Mouse (Mus musculus) stomach, embryonic 16.5 days (tissue): Measurements from ENCODE around the gene Igdcc3. TPM values are rescaled to one million over a fixed set of nuclear protein-coding genes. Genes with fewer than 3 reads are reported as not detected.

Experiments
- ATAC-seq: fragments of 200-750 bp; cut with Nextera tagmentation; 2 replicates; pipeline ENCODE4 v1.8.0; 2017; ENCODE audit warnings: moderate number of reproducible peaks, moderate TSS enrichment; ENCODE audit not compliant: insufficient read depth, low FRiP score
- H3K27ac ChIP-seq: fragments of 300-500 bp; sonication (generic); 2 replicates; pipeline ENCODE4 v1.5.1; 2014; ENCODE audit warnings: low read length
- H3K27me3 ChIP-seq: fragments of 300-500 bp; sonication (generic); 2 replicates; pipeline ENCODE4 v1.6.1; 2014; ENCODE audit warnings: low read length, control low read depth, mixed read lengths; ENCODE audit not compliant: control insufficient read depth, insufficient read depth
- H3K36me3 ChIP-seq: fragments of 300-500 bp; sonication (generic); 2 replicates; pipeline ENCODE4 v1.6.1; 2014; ENCODE audit warnings: low read length; ENCODE audit not compliant: control insufficient read depth, insufficient read depth
- H3K4me1 ChIP-seq: fragments of 300-500 bp; sonication (generic); 2 replicates; pipeline ENCODE4 v1.6.1; 2014; ENCODE audit warnings: low read length, control low read depth, mixed read lengths; ENCODE audit not compliant: control insufficient read depth, insufficient read depth
- H3K4me2 ChIP-seq: fragments of 300-500 bp; sonication (generic); 2 replicates; pipeline ENCODE4 v1.6.1; 2014; ENCODE audit warnings: low read depth, low read length, mixed read lengths
- H3K4me3 ChIP-seq: fragments of 300-500 bp; sonication (generic); replicated peaks from 2 replicates; pipeline ENCODE4 v1.5.1; 2014; ENCODE audit warnings: mild to moderate bottlenecking, low read length
- H3K9ac ChIP-seq: fragments of 300-500 bp; sonication (generic); 2 replicates; pipeline ENCODE4 v1.6.1; 2014; ENCODE audit warnings: low read length
- H3K9me3 ChIP-seq: fragments of 300-500 bp; sonication (generic); replicated peaks from 2 replicates; pipeline ENCODE4 v1.6.1; 2016; ENCODE audit warnings: low read length, control low read depth; ENCODE audit not compliant: control insufficient read depth
- WGBS: fragments of 180-500 bp; shearing (Covaris S2); extraction: QIAGEN DNeasy Blood & Tissue Kit; methylation state at CpG from one replicate; pipeline ENCODE4 v1.1.7; 2014; 5-methylcytosine and 5-hydroxymethylcytosine counted together
- polyA plus RNA-seq: library from polyadenylated mRNA; unstranded; fragments of >200 nt; fragmentation: Nextera tagmentation; extraction: Ambion mirVana; gene quantifications from 2 replicates; pipeline ENCODE4 v1.2.1, GENCODE M21; 2015

Igdcc3 gene
- polyA plus RNA-seq, 1 experiment from 2014 or later: 0.44 TPM

DNA sequence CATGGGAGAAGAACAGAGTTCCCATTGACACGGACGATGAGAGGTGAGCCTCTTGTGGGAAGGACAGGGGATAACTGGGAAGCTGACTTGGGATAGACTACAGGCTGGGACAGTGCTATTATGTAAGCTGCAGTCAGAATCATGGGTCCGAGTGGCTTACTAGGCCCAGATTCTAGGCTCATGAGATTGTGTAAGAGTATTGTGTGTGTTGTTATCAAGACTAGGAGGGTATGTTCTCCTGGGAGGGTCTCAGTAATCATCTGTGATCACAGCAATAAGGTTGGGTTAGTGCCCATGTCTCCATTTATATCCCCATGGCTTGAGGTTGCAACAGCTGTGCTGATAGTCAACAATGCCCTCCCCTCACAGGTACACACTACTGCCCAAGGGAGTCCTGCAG, 36.5 kb downstream of the Igdcc3 start:
- Histone ChIP-seq H3K4me3 (no peak overlapping the region), H3K9me3 (no peaks in the 10 kb centered on the region), H3K4me2 (no peak overlapping the region), H3K36me3 (no peaks in the 10 kb centered on the region), H3K4me1 (peaks cover 38% of the 10 kb centered on the region), H3K27ac (no peak overlapping the region), H3K9ac (no peak overlapping the region), H3K27me3 (no peaks in the 10 kb centered on the region)
- ATAC-seq: no peak
- 81% methylated on average over 3 of the region's 3 CpGs for WGBS

DNA sequence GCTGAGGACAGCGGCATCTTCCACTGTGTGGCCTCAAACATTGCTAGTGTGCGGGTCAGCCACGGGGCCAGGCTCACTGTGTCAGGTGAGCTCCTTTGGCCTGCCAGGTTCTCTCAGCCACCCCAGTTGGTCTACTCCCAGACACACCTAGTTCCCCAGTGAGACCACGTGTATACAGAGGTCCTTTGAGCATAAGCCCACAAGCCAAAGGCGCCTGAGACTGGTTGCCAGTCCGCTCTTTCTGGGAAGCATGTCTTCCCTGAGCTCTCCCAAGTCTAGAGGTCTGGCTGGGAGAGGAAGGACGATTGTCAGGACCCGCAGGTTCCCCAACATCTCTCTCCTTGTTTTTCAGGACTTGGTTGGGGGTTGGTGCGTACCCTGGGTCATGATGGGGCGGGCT, 36.9 kb downstream of the Igdcc3 start:
- no peak for ATAC-seq
- Histone ChIP-seq H3K4me2 (no peak overlapping the region), H3K27me3 (no peaks in the 10 kb centered on the region), H3K9me3 (no peaks in the 10 kb centered on the region), H3K4me1 (peaks cover 38% of the 10 kb centered on the region), H3K36me3 (no peaks in the 10 kb centered on the region), H3K9ac (no peak overlapping the region), H3K4me3 (no peak overlapping the region), H3K27ac (no peak overlapping the region)
- WGBS: 69% methylated on average over 10 of the region's 10 CpGs

DNA sequence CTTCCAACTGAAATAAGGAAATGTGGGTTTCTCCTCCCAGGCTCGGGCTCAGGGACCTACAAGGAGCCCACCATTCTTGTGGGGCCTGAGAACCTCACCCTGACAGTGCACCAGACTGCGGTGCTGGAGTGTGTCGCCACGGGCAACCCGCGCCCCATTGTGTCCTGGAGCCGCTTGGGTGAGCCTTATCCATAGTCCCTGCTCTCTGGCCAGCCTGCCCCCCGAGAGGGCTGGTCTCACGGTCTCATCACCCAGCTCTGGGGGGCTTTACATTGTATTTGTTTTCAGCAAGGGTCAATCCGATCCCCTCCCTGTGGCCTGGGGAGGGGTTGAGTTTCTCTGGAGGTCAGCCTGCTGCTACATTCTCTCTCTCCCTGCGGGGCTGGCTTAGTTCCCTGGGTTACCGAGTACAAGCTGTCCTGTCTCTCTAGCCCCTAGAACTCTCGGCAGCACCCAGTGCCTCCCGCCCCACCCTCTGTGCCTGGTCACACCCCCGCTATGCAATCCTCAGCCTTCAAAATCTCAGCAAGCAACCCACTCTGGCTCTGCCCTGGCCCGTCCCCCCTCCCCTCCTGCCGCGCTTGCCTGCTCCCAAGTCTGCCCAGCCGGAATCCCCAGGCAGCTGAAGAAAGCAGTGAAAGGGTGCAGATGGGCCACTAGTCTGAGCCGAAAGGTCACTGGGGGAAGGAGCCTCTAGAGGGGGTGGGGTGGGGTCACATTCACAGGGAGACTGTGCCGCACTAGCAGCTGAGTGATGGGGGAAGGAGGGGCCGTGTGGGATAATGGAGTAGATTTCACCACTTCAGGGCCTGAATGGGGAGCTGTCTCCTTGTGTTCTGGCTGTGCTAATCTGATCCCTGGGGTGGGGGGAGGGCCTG, 37.6 kb downstream of the Igdcc3 start:
- 20% methylated on average over 22 of the region's 22 CpGs for WGBS
- Histone ChIP-seq H3K4me2 (peak overlapping the region; percentile 32), H3K9ac (0 out of 2 replicates have a peak overlapping the region, but pooled peaks have one; percentile 28)

DNA sequence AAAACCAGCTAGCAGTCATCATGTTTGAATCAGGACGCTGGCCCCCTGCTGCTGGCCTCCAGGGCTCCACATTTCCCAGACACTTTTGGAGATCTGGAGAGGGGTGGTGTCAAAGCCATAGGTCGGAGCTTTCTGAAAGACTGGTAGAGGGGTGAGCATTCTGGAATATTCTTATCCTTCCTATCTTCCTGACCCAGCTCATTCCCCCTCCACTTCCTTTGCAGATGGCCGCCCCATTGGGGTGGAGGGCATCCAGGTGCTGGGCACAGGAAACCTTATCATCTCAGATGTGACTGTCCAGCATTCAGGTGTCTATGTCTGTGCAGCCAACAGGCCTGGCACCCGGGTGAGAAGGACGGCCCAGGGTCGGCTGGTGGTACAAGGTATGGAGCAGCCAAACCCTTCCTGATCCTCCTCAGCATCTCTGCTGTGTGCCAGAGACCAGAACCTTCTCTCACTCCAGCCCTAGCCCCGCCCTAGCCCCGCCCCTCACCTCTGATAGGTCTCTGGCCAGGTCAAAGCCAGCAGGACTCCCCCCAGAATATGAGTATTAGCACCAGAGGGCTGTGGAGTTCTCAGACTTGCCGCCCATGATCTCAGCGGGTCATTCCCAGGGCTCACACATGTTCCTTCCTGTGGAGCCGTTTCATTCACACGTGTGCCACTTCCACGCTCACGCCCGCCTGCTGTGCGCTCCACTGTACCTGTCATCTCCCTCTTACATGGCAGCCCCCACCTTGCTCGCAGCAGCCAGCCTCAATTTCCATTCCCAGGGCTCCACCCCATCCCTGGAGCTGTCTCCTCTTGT, 39.0 kb downstream of the Igdcc3 start:
- ATAC-seq: no peak
- H3K4me2 ChIP-seq: peak overlapping the region; percentile 8; the same call in 1 of the 2 replicates
- H3K27me3 ChIP-seq: no peaks in the 10 kb centered on the region
- no peaks in the 10 kb centered on the region for H3K36me3 ChIP-seq
- H3K4me3 ChIP-seq: no peak overlapping the region
- WGBS: 30% methylated on average over 17 of the region's 17 CpGs
- H3K27ac ChIP-seq: no peak overlapping the region
- peaks cover 38% of the 10 kb centered on the region for H3K4me1 ChIP-seq
- H3K9me3 ChIP-seq: no peaks in the 10 kb centered on the region
- H3K9ac ChIP-seq: no peak overlapping the region

More for the DNA sequence above, 37.6 kb downstream of the Igdcc3 start:
- Histone ChIP-seq H3K27me3 (no peaks in the 10 kb centered on the region), H3K4me1 (peaks cover 38% of the 10 kb centered on the region), H3K36me3 (no peaks in the 10 kb centered on the region), H3K27ac (no peak overlapping the region; the same call in 1 of the 2 replicates), H3K9me3 (no peaks in the 10 kb centered on the region), H3K4me3 (no peak overlapping the region)
- peak; percentile 65 for ATAC-seq

DNA sequence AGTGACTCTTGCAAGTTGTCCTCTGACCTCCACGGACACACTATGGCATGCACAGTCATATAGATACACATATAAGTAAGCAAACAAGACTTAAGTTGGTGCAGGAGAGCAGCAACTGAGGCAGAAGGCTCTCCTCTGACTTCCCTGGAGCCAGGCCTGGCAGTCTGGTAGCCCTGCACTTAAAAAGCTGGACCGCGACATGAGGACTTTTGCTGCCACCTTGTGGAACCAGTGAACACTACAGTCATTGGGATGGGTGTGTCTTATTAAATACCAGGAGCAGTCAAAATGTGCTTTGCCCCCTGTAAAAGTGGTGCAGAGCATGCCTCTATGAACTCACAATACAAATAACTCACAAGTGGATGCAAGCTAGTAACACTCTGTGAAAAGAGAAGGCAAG, 47.6 kb downstream of the Igdcc3 start:
- Histone ChIP-seq H3K27ac (no peak overlapping the region), H3K27me3 (no peaks in the 10 kb centered on the region), H3K9ac (no peak overlapping the region), H3K4me2 (no peak overlapping the region), H3K4me3 (no peak overlapping the region), H3K36me3 (no peaks in the 10 kb centered on the region), H3K4me1 (peaks cover 8% of the 10 kb centered on the region; the same call in 1 of the 2 replicates), H3K9me3 (no peaks in the 10 kb centered on the region)
- peak; percentile 62; the same call in 1 of the 2 replicates for ATAC-seq
- WGBS: 7% methylated on average over 3 of the region's 3 CpGs

DNA sequence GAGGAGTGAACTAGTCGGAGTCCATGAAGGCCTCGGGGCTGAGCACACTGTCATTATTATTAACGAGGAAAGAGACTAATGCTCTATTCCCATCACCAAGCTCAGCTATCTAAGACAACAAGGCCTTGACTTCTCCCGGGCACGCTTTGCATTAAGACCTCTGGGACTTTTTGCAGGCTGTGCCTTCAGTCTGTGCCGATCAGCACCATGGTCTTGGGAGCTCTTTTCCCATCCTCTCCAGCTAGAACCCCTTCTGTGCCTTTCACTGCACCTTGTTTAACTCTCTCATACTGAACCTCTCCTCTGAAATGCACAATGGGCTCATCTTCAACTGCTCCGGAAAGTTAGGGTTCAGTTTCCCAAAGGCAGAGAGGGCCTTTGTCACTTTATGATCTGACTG, 49.3 kb downstream of the Igdcc3 start:
- H3K27me3 ChIP-seq: no peaks in the 10 kb centered on the region
- H3K9me3 ChIP-seq: no peaks in the 10 kb centered on the region
- H3K36me3 ChIP-seq: no peaks in the 10 kb centered on the region
- H3K4me1 ChIP-seq: peaks cover 13% of the 10 kb centered on the region
- no peak overlapping the region for H3K4me3 ChIP-seq
- no peak overlapping the region for H3K27ac ChIP-seq
- ATAC-seq: no peak
- H3K4me2 ChIP-seq: no peak overlapping the region
- no peak overlapping the region for H3K9ac ChIP-seq
- 64% methylated on average over 7 of the region's 7 CpGs for WGBS

DNA sequence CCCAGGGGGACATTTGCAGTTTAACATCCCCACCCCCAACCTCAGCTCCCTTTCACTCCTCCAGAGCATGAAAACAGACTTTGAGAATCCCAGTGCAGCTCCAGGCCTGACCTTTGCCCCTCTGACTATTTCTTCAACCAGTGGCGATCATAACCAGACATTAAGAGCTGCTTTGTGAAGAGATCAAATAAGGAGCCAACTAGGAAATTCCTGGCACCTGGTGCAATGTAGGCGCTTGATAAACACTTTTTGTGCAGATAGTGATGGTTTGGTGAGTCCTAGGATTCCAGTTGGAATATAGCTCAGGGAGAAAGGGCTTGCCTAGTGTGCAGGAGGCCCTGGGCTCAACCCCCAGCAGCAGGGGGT, 50.4 kb downstream of the Igdcc3 start:
- H3K9me3 ChIP-seq: no peaks in the 10 kb centered on the region
- H3K27me3 ChIP-seq: no peaks in the 10 kb centered on the region
- no peak overlapping the region for H3K9ac ChIP-seq
- no peaks in the 10 kb centered on the region for H3K36me3 ChIP-seq
- no peak overlapping the region for H3K4me2 ChIP-seq
- WGBS: 37% methylated on average over 2 of the region's 2 CpGs
- H3K27ac ChIP-seq: peak overlapping the region; percentile 65
- H3K4me1 ChIP-seq: peaks cover 23% of the 10 kb centered on the region
- no peak for ATAC-seq
- no peak overlapping the region for H3K4me3 ChIP-seq

DNA sequence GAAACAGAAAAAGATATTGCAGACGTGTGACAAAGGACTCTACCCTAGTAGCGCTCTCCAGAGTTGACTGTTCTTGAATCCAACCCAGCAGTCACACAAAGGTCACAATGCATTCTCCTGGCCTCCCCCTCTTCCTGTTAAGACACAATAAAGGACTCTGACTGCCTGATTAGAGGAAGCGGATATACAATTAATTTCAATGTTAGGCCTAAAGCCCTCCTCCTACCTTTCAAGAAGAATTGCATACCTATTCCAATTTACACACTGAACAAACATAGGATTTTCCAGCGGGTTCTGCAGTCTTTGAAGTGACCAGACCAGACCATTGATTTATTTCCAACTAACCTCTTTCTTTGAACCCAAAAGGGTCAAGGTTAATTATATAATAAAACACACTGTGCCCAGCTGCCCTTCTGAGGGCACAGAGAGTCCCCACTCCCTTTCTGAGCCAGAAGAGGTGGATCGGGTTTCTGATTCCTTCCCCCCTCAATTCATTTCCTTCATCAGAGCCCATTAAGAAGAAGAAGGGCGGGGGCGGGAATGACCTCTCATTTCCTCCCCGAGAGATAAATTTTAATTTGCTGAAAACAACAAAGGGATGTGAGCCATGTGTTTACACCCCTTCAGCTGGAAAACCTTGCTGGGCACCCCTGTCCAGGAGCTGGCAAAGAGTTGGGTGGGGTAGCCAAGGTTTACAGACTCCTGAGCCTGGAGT, 50.9 kb downstream of the Igdcc3 start:
- no peak overlapping the region for H3K9ac ChIP-seq
- H3K27me3 ChIP-seq: no peaks in the 10 kb centered on the region
- no peak for ATAC-seq
- H3K4me1 ChIP-seq: peaks cover 23% of the 10 kb centered on the region
- H3K36me3 ChIP-seq: no peaks in the 10 kb centered on the region
- H3K27ac ChIP-seq: peak overlapping the region; percentile 65; the same call in 1 of the 2 replicates
- H3K4me2 ChIP-seq: no peak overlapping the region
- no peak overlapping the region for H3K4me3 ChIP-seq
- WGBS: 37% methylated on average over 8 of the region's 8 CpGs
- H3K9me3 ChIP-seq: no peaks in the 10 kb centered on the region
